Mouse (Mus musculus) left cerebral cortex, adult 6 months (tissue): Measurements from ENCODE around the gene Cyp2b10. TPM values are rescaled to one million over a fixed set of nuclear protein-coding genes. Genes with fewer than 3 reads are reported as not detected.

ENCODE experiments used
- long read RNA-seq, 2 experiments: library from polyadenylated mRNA; unstranded; transcript quantifications; one replicate each; pipeline ENCODE4 v2.0.0; 2019 to 2020
- polyA plus RNA-seq: library from polyadenylated mRNA; unstranded; fragments of <200 nt; fragmentation: Nextera tagmentation; gene quantifications from 2 replicates; pipeline ENCODE4 v1.2.3, GENCODE M21; 2021

The Cyp2b10 gene
- polyA plus RNA-seq = not detected in 2 replicates
- long read RNA-seq, experiment 1 = 0 reads
- long read RNA-seq, experiment 2 = 0 reads

DNA sequence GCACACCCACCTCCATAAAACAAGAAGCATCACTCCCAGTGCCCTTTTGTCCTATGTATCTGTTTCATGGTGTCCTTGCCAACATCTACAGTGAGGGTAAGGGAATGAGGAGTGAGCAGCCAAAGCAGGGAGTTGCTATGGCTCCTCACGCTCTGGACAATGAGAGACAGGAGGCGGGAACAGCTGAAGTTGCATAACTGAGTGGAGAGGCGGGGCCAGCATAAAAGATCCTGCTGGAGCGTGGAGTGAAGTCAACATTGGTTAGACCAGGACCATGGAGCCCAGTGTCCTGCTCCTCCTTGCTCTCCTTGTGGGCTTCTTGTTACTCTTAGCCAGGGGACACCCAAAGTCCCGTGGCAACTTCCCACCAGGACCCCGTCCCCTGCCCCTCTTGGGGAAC, at the start of gene Cyp2b10:
Gene Cyp2b10 (plus strand): TSS at position 210 of the 400 bp plus-strand sequence.

Other genes starting within 250 kb of the Cyp2b10 start
- gene Bckdha, start 238.6 kb upstream of the Cyp2b10 start, polyA plus RNA-seq = 22.9 and 33.7 TPM in 2 replicates
- 32.8 and 35.4 TPM in 2 replicates for gene Exosc5, start 238.5 kb upstream of the Cyp2b10 start, polyA plus RNA-seq
- gene Tmem91, start 222.5 kb upstream of the Cyp2b10 start, polyA plus RNA-seq = 29.4 and 35.8 TPM in 2 replicates
- gene B9d2, start 216.8 kb upstream of the Cyp2b10 start, polyA plus RNA-seq = 39.3 and 53.3 TPM in 2 replicates
- 0.48 and 2.1 TPM in 2 replicates for gene Tgfb1, start 210.6 kb upstream of the Cyp2b10 start, polyA plus RNA-seq
- 36.4 and 47.3 TPM in 2 replicates for gene Ccdc97, start 178.5 kb upstream of the Cyp2b10 start, polyA plus RNA-seq
- 8.3 and 23.6 TPM in 2 replicates for gene Hnrnpul1, start 142.9 kb upstream of the Cyp2b10 start, polyA plus RNA-seq
- gene Axl, start 108.9 kb upstream of the Cyp2b10 start, polyA plus RNA-seq = 12.8 and 13.4 TPM in 2 replicates
- gene Cyp2s1, start 80.7 kb upstream of the Cyp2b10 start, polyA plus RNA-seq = 2.5 TPM in 2 replicates
- not detected in 2 replicates for gene Cyp2b13, start 163.9 kb downstream of the Cyp2b10 start, polyA plus RNA-seq